Mouse (Mus musculus): ENCODE results near the gene Hpn. TPM values are rescaled to one million over a fixed set of nuclear protein-coding genes. Genes with fewer than 3 reads are reported as not detected.

Gene Hpn
- total and polyA plus RNA-seq, 2 experiments from 2014 or later, result 0.48 to 0.61 TPM

DNA sequence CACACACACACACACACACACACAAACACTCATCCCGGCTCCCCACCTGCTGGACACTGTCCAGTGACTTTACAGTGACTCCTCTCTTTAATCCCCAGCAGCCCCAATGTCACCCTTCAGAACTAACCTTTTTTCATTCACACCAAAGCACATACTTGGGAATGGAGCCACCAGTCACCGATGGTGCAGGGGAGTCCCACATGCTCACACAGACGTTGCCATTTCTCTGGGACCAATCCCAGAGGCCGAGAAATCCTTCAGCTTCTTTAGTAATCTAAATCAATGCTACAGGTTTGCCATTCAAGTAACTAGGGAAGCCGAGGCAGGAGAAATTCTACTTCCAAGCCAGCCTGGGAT, 40.4 kb downstream of the Hpn start:
- ATAC-seq (no peak), DNase-seq (no peak)
- Histone ChIP-seq H3K4me2 (ENCODE audit: low read depth) (no peak overlapping the region), H3K27ac (ENCODE audit: low read depth, low read length) (no peak overlapping the region), H3K4me1 (ENCODE audit: insufficient read depth) (no peaks in the 10 kb centered on the region), H3K9me3 (ENCODE audit: low read length) (no peaks in the 10 kb centered on the region), H3K27me3 (ENCODE audit: insufficient read depth, low read length) (no peaks in the 10 kb centered on the region), H3K36me3 (ENCODE audit: insufficient read depth) (no peaks in the 10 kb centered on the region), H3K9ac (no peak overlapping the region), H3K4me3 (ENCODE audit: low read depth, low read length) (no peak overlapping the region)
- no peak for TF ChIP-seq CTCF (IDR thresholded peaks at IDR 0.05; ENCODE audit: low read depth)
- WGBS, result 68% methylated on average over 5 of the region's 5 CpGs

DNA sequence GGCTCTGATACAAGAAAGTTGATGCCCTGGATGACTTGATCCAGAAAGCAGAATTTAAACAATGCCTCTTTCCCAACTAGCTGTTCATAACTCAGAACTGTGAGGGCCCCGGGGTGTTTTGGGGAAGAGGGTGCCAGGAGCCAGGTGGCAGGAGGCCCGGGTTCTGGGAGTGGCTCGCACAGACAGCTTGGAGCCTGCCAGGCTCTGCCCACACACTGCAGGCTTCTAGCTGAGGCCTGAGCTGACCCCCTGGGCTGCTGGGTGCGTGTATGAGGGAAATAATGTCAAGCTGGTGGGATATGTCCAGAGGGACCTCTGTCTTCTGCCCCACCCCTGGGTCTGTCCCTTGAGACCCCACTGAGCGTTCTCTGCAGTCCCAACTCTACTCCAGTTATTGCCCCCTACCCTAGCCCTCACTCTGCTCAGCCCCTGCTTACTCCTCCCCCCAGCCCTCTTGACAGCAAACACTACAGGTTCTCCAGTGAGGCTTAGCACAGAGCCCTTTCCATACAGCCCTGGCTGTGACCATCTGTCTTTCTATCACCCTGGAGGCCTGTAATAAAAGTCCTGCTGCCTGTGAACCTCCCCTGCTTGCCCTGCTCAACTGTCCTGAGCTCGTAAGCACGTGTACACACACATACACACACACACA, 40.9 kb downstream of the Hpn start:
- H3K4me1 ChIP-seq (ENCODE audit: insufficient read depth), result no peaks in the 10 kb centered on the region
- H3K27ac ChIP-seq (ENCODE audit: low read depth, low read length), result no peak overlapping the region
- no peak overlapping the region for H3K9ac ChIP-seq
- DNase-seq, result no peak
- no peaks in the 10 kb centered on the region for H3K9me3 ChIP-seq (ENCODE audit: low read length)
- 71% methylated on average over 7 of the region's 7 CpGs for WGBS
- no peak for TF ChIP-seq CTCF (IDR thresholded peaks at IDR 0.05; ENCODE audit: low read depth)
- H3K36me3 ChIP-seq (ENCODE audit: insufficient read depth), result no peaks in the 10 kb centered on the region
- no peak for ATAC-seq
- H3K4me3 ChIP-seq (ENCODE audit: low read depth, low read length), result no peak overlapping the region
- H3K27me3 ChIP-seq (ENCODE audit: insufficient read depth, low read length), result no peaks in the 10 kb centered on the region
- H3K4me2 ChIP-seq (ENCODE audit: low read depth), result no peak overlapping the region

GRCm38 (mm10) chr7:31073546-31073945, 41.5 kb downstream of the Hpn start:
- no peaks in the 10 kb centered on the region for H3K4me1 ChIP-seq (ENCODE audit: insufficient read depth)
- no peaks in the 10 kb centered on the region for H3K9me3 ChIP-seq (ENCODE audit: low read length)
- H3K4me2 ChIP-seq (ENCODE audit: low read depth), result no peak overlapping the region
- no peaks in the 10 kb centered on the region for H3K27me3 ChIP-seq (ENCODE audit: insufficient read depth, low read length)
- TF ChIP-seq CTCF (IDR thresholded peaks at IDR 0.05; ENCODE audit: low read depth), result no peak
- H3K36me3 ChIP-seq (ENCODE audit: insufficient read depth), result no peaks in the 10 kb centered on the region
- no peak overlapping the region for H3K27ac ChIP-seq (ENCODE audit: low read depth, low read length)
- no peak overlapping the region for H3K4me3 ChIP-seq (ENCODE audit: low read depth, low read length)
- ATAC-seq (no peak), DNase-seq (no peak)
- no peak overlapping the region for H3K9ac ChIP-seq

GRCm38 (mm10) chr7:31072326-31072725, 42.8 kb downstream of the Hpn start:
- Histone ChIP-seq H3K9ac (no peak overlapping the region), H3K4me3 (ENCODE audit: low read depth, low read length) (no peak overlapping the region), H3K36me3 (ENCODE audit: insufficient read depth) (no peaks in the 10 kb centered on the region), H3K27me3 (ENCODE audit: insufficient read depth, low read length) (no peaks in the 10 kb centered on the region), H3K4me2 (ENCODE audit: low read depth) (no peak overlapping the region), H3K27ac (ENCODE audit: low read depth, low read length) (no peak overlapping the region), H3K9me3 (ENCODE audit: low read length) (no peaks in the 10 kb centered on the region), H3K4me1 (ENCODE audit: insufficient read depth) (no peaks in the 10 kb centered on the region)
- WGBS, result 64% methylated on average over 9 of the region's 9 CpGs
- no peak for DNase-seq
- ATAC-seq, result no peak
- no peak for TF ChIP-seq CTCF (IDR thresholded peaks at IDR 0.05; ENCODE audit: low read depth)

GRCm38 (mm10) chr7:31070324-31070723, 44.8 kb downstream of the Hpn start:
- H3K4me3 ChIP-seq (ENCODE audit: low read depth, low read length), result no peak overlapping the region
- WGBS, result 75% methylated on average over 6 of the region's 6 CpGs
- no peaks in the 10 kb centered on the region for H3K36me3 ChIP-seq (ENCODE audit: insufficient read depth)
- TF ChIP-seq CTCF (IDR thresholded peaks at IDR 0.05; ENCODE audit: low read depth), result no peak
- H3K9me3 ChIP-seq (ENCODE audit: low read length), result no peaks in the 10 kb centered on the region
- no peak overlapping the region for H3K9ac ChIP-seq
- H3K4me2 ChIP-seq (ENCODE audit: low read depth), result no peak overlapping the region
- no peaks in the 10 kb centered on the region for H3K27me3 ChIP-seq (ENCODE audit: insufficient read depth, low read length)
- H3K4me1 ChIP-seq (ENCODE audit: insufficient read depth), result no peaks in the 10 kb centered on the region
- ATAC-seq (no peak), DNase-seq (no peak)
- H3K27ac ChIP-seq (ENCODE audit: low read depth, low read length), result no peak overlapping the region

- no peak overlapping the region for H3K27ac ChIP-seq (ENCODE audit: low read depth, low read length)
- WGBS, result 85% methylated on average over 14 of the region's 14 CpGs
Measured at GRCm38 (mm10) chr7:31069491-31069890, 45.6 kb downstream of the Hpn start.

GRCm38 (mm10) chr7:31067836-31068235, 47.3 kb downstream of the Hpn start:
- H3K4me1 ChIP-seq (ENCODE audit: insufficient read depth), result no peaks in the 10 kb centered on the region
- H3K4me3 ChIP-seq (ENCODE audit: low read depth, low read length), result no peak overlapping the region
- no peak overlapping the region for H3K27ac ChIP-seq (ENCODE audit: low read depth, low read length)
- no peaks in the 10 kb centered on the region for H3K27me3 ChIP-seq (ENCODE audit: insufficient read depth, low read length)
- DNase-seq (no peak), ATAC-seq (peak; percentile 29)
- H3K4me2 ChIP-seq (ENCODE audit: low read depth), result no peak overlapping the region
- H3K9me3 ChIP-seq (ENCODE audit: low read length), result no peaks in the 10 kb centered on the region
- H3K9ac ChIP-seq, result no peak overlapping the region
- no peaks in the 10 kb centered on the region for H3K36me3 ChIP-seq (ENCODE audit: insufficient read depth)
- WGBS, result 42% methylated on average over 5 of the region's 5 CpGs
- no peak for TF ChIP-seq CTCF (IDR thresholded peaks at IDR 0.05; ENCODE audit: low read depth)

More at GRCm38 (mm10) chr7:31069491-31069890, 45.6 kb downstream of the Hpn start:
- no peak for TF ChIP-seq CTCF (IDR thresholded peaks at IDR 0.05; ENCODE audit: low read depth)
- Histone ChIP-seq H3K4me1 (ENCODE audit: insufficient read depth) (no peaks in the 10 kb centered on the region), H3K27me3 (ENCODE audit: insufficient read depth, low read length) (no peaks in the 10 kb centered on the region), H3K4me2 (ENCODE audit: low read depth) (no peak overlapping the region), H3K4me3 (ENCODE audit: low read depth, low read length) (no peak overlapping the region), H3K9me3 (ENCODE audit: low read length) (no peaks in the 10 kb centered on the region), H3K9ac (no peak overlapping the region), H3K36me3 (ENCODE audit: insufficient read depth) (no peaks in the 10 kb centered on the region)
- DNase-seq (no peak), ATAC-seq (no peak)
